Mouse (Mus musculus) lung, postnatal 0 days (tissue): ENCODE data around the gene Sema4a. TPM values are rescaled to one million over a fixed set of nuclear protein-coding genes. Genes with fewer than 3 reads are reported as not detected.

ENCODE experiments used
- ATAC-seq: fragments of 200-750 bp; cut with Nextera tagmentation; 2 replicates; pipeline ENCODE4 v1.8.0; 2017; ENCODE audit warnings: moderate library complexity
- DNase-seq: peaks from one replicate; pipeline ENCODE4 v3.0.0-alpha.2; 2016; ENCODE audit warnings: low spot score
- H3K27ac ChIP-seq: fragments of 300-500 bp; sonication (generic); 2 replicates; pipeline ENCODE4 v1.5.1; 2014; ENCODE audit warnings: antibody characterized with exemption, mild to moderate bottlenecking, low read length, mixed read lengths
- H3K27me3 ChIP-seq: fragments of 300-500 bp; sonication (generic); replicated peaks from 2 replicates; pipeline ENCODE4 v1.6.1; 2014; ENCODE audit warnings: low read length, mixed read lengths; ENCODE audit not compliant: insufficient read depth
- H3K36me3 ChIP-seq: fragments of 300-500 bp; sonication (generic); 2 replicates; pipeline ENCODE4 v1.6.1; 2014; ENCODE audit warnings: low read length, mixed read lengths; ENCODE audit not compliant: insufficient read depth
- H3K4me1 ChIP-seq: fragments of 300-500 bp; sonication (generic); 2 replicates; pipeline ENCODE4 v1.6.1; 2014; ENCODE audit warnings: antibody characterized with exemption, low read depth, low read length, mixed read lengths; ENCODE audit not compliant: insufficient read depth
- H3K4me2 ChIP-seq: fragments of 300-500 bp; sonication (generic); replicated peaks from 2 replicates; pipeline ENCODE4 v1.6.1; 2014; ENCODE audit warnings: low read depth, mild to moderate bottlenecking, low read length, moderate library complexity, mixed read lengths
- H3K4me3 ChIP-seq: fragments of 300-500 bp; sonication (generic); 2 replicates; pipeline ENCODE4 v1.5.1; 2014; ENCODE audit warnings: low read depth, low read length
- H3K9ac ChIP-seq: fragments of 300-500 bp; sonication (generic); replicated peaks from 2 replicates; pipeline ENCODE4 v1.6.1; 2014; ENCODE audit warnings: low read depth, mild to moderate bottlenecking
- H3K9me3 ChIP-seq: fragments of 300-500 bp; sonication (generic); 2 replicates; pipeline ENCODE4 v1.6.1; 2016; ENCODE audit warnings: low read length, mixed read lengths
- CTCF ChIP-seq: IDR thresholded peaks from 2 replicates; pipeline ENCODE4 v1.5.1; 2016; ENCODE audit warnings: antibody characterized with exemption, mild to moderate bottlenecking
- EP300 ChIP-seq: IDR thresholded peaks from 2 replicates; pipeline ENCODE4 v1.6.1; 2016; ENCODE audit warnings: antibody characterized with exemption, mild to moderate bottlenecking, control low read depth
- WGBS: fragments of 180-500 bp; shearing (Covaris S2); extraction: QIAGEN DNeasy Blood & Tissue Kit; methylation state at CpG from one replicate; pipeline ENCODE4 v1.1.7; 2014; 5-methylcytosine and 5-hydroxymethylcytosine counted together
- polyA plus RNA-seq: library from polyadenylated mRNA; unstranded; fragments of >200 nt; fragmentation: Nextera tagmentation; extraction: Ambion mirVana; gene quantifications from 2 replicates; pipeline ENCODE4 v1.2.1, GENCODE M21; 2015

Gene Sema4a
- polyA plus RNA-seq, 1 experiment from 2014 or later = 9.2 TPM

- H3K4me1 ChIP-seq = no peaks in the 10 kb centered on the region
- no peak overlapping the region for H3K27ac ChIP-seq
- H3K4me2 ChIP-seq = no peak overlapping the region
- ATAC-seq (peak; percentile 81), DNase-seq (peak; percentile 89)
- no peak overlapping the region for H3K9ac ChIP-seq
- no peak overlapping the region for H3K4me3 ChIP-seq
- WGBS = 31% methylated on average over 16 of the region's 16 CpGs
- H3K27me3 ChIP-seq = no peaks in the 10 kb centered on the region
- no peaks in the 10 kb centered on the region for H3K9me3 ChIP-seq
- peak; percentile 93 for TF ChIP-seq CTCF
- TF ChIP-seq EP300 = no peak
- no peaks in the 10 kb centered on the region for H3K36me3 ChIP-seq
Observed at GRCm38 (mm10) chr3:88467116-88467824, 6.3 kb upstream of the Sema4a start.

GRCm38 (mm10) chr3:88465127-88465526 lies 4.1 kb upstream of the Sema4a start:
- DNase-seq (peak; percentile 41), ATAC-seq (peak; percentile 39; the same call in 1 of the 2 replicates)
- Histone ChIP-seq H3K27ac (no peak overlapping the region), H3K4me2 (no peak overlapping the region), H3K27me3 (no peaks in the 10 kb centered on the region), H3K9me3 (no peaks in the 10 kb centered on the region), H3K4me1 (no peaks in the 10 kb centered on the region), H3K36me3 (no peaks in the 10 kb centered on the region), H3K9ac (no peak overlapping the region), H3K4me3 (no peak overlapping the region)
- TF ChIP-seq EP300 (0 out of 2 replicates have a peak, but pooled peaks have one; percentile 10), CTCF (no peak)
- 73% methylated on average over 2 of the region's 2 CpGs for WGBS

DNA sequence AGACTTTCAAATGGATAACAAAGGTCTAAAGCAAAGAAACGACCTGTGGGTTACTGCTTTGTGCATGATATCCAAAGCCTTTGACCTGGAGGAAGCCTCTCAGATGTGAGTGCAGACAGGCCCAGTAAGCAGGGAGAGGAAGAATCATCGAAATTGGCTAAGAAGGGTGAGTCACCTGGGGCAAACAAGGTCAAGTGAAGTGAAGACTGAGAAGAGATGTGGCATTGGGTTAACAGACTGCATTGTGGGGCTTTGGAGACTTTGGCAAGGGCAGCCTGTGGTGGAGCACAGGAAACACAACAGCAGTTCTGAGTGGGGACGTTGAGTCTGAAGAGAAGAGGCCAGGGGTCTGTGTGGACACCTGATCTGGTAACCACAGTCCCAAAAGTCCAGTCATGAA lies 3.4 kb upstream of the Sema4a start:
- Histone ChIP-seq H3K27me3 (no peaks in the 10 kb centered on the region), H3K4me2 (no peak overlapping the region), H3K27ac (no peak overlapping the region), H3K4me1 (no peaks in the 10 kb centered on the region), H3K36me3 (no peaks in the 10 kb centered on the region), H3K4me3 (no peak overlapping the region), H3K9me3 (no peaks in the 10 kb centered on the region), H3K9ac (no peak overlapping the region)
- TF ChIP-seq EP300 (no peak), CTCF (no peak)
- WGBS = 39% methylated on average over 3 of the region's 3 CpGs
- DNase-seq = peak; percentile 27
- no peak for ATAC-seq

- TF ChIP-seq CTCF = no peak
- no peak for TF ChIP-seq EP300
- ATAC-seq = no peak
- DNase-seq = no peak
- H3K36me3 ChIP-seq = no peaks in the 10 kb centered on the region
- H3K27me3 ChIP-seq = no peaks in the 10 kb centered on the region
- 58% methylated on average over 5 of the region's 5 CpGs for WGBS
- no peak overlapping the region for H3K4me2 ChIP-seq
- H3K9ac ChIP-seq = no peak overlapping the region
- no peaks in the 10 kb centered on the region for H3K4me1 ChIP-seq
- no peaks in the 10 kb centered on the region for H3K9me3 ChIP-seq
- H3K4me3 ChIP-seq = no peak overlapping the region
- H3K27ac ChIP-seq = no peak overlapping the region
Observed at GRCm38 (mm10) chr3:88460029-88460428, 953 bp downstream of the Sema4a start.

- WGBS = 4% methylated on average over 12 of the region's 14 CpGs
- TF ChIP-seq CTCF (no peak), EP300 (no peak)
Observed at GRCm38 (mm10) chr3:88458778-88459219, 2.2 kb downstream of the Sema4a start.

GRCm38 (mm10) chr3:88456746-88457532 lies 4.0 kb downstream of the Sema4a start:
- Histone ChIP-seq H3K9ac (no peak overlapping the region), H3K4me1 (no peaks in the 10 kb centered on the region), H3K9me3 (no peaks in the 10 kb centered on the region), H3K4me2 (no peak overlapping the region), H3K27me3 (no peaks in the 10 kb centered on the region), H3K27ac (no peak overlapping the region), H3K4me3 (no peak overlapping the region), H3K36me3 (no peaks in the 10 kb centered on the region)
- TF ChIP-seq CTCF = no peak
- no peak for TF ChIP-seq EP300
- no peak for DNase-seq
- ATAC-seq = no peak
- WGBS = 57% methylated on average over 7 of the region's 7 CpGs

More at GRCm38 (mm10) chr3:88458778-88459219, 2.2 kb downstream of the Sema4a start:
- H3K27me3 ChIP-seq = no peaks in the 10 kb centered on the region
- H3K27ac ChIP-seq = no peak overlapping the region
- H3K36me3 ChIP-seq = no peaks in the 10 kb centered on the region
- no peak overlapping the region for H3K9ac ChIP-seq
- DNase-seq (no peak), ATAC-seq (no peak)
- no peak overlapping the region for H3K4me2 ChIP-seq
- no peaks in the 10 kb centered on the region for H3K9me3 ChIP-seq
- no peak overlapping the region for H3K4me3 ChIP-seq
- no peaks in the 10 kb centered on the region for H3K4me1 ChIP-seq
